Mouse (Mus musculus): ENCODE results near the gene Agpat1.

Gene Agpat1

DNA sequence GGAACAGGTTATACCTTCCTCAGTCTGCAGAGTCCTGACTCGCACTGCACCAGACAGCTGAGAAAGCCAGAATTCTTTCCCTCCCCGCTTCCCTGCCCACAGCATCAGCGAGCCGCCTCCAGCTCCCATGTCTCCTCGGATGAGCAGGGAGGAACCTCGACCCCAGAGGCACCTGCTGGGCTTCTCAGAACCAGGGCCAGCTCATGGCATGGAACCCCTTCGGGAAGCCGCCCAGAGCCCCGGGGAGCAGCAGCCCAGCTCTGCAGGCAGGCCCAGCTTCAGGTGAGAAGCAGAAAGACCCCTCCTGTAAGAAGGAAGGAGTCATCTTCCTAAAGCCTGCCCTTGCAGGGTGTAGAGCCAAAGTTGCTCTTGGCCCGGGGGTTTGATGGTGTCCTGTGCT, 48.5 kb downstream of the Agpat1 start:
- no peak for DNase-seq (ENCODE audit: low spot score in 2 of 2)

DNA sequence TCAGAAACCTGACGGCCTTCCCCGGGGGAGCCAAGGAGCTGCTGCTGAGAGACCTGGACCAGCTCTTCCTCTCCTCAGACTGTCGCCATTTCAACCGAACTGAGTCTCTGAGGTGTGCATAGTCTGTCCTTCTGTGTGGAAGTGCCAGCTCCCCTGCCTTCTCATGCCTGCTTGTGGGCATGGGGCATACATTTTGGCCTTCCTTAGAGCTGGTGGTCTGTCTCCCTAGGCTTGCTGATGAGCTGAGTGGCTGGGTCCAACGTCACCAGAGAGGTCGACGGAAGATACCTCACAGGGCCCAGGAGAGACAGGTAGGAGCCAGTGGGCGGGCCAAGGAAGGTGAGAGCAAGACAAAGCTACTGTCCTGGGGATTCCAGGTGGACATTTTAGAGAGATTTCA, 48.9 kb downstream of the Agpat1 start:
- no peak for DNase-seq (ENCODE audit: low spot score in 2 of 2)

DNA sequence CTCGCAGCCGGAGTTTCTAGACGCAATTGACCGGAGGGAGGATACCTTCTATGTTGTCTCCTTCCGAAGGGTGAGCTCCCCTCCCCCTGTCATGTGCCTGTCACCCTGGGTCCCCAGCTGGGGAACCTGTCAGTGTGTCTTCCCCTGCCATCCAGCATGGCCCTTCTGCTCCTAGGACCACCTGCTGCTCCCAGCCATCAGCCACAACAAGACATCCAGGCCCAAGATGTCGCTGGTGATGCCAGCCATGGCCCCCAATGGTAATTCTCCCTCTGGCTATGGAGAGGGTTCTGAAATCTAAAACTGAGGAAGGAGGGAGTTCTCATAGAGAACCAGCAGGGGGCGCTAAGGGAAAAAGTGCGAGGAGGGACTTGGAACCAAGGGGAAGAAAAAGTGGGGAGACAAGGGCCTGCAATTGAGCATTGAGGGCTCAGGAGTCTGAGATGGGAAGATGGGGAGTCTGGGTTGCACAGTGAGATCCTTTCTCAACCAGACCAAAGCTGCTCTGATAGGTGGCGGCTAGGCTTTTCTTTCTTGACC, 49.8 kb downstream of the Agpat1 start:
- no peak for DNase-seq (ENCODE audit: low spot score in 2 of 2)

DNA sequence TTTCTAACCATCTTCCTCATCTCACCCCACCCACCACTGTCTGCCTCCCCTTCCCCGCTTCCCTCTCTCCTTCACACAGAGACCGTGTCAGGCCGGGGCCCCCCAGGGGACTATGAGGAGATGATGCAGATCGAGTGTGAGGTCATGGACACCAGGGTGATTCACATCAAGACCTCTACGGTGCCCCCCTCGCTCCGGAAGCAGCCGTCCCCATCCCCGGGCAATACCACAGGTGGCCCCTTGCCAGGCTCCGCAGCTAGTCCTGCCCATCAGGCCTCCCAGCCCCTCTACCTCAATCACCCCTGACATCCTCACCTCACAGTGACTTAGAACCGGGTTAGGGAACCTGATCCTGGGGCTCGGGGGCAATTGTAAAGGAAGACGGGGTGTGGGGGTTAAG, 50.3 kb downstream of the Agpat1 start:
- no peak for DNase-seq (ENCODE audit: low spot score in 2 of 2)

DNA sequence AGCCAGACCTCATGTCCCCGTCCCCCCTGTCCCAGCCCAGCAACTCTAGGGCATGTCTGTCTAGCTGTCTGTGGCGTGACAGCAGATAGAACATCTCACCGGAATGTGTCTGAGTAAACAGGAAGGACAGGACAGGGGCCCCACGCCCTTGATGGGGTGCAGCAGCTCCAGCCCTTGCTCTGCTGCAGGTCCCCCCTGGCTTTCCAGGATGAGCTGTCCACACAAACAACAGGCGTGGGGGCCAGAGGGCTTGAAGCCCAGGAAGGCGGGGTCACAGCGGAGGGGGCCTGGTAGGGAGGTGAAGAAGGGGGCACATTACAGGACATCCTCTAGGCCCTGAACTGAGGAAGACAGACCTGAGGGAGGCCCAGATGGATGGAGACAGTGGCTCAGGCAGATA, 51.1 kb downstream of the Agpat1 start:
- DNase-seq (ENCODE audit: low spot score in 2 of 2) = no peak

DNA sequence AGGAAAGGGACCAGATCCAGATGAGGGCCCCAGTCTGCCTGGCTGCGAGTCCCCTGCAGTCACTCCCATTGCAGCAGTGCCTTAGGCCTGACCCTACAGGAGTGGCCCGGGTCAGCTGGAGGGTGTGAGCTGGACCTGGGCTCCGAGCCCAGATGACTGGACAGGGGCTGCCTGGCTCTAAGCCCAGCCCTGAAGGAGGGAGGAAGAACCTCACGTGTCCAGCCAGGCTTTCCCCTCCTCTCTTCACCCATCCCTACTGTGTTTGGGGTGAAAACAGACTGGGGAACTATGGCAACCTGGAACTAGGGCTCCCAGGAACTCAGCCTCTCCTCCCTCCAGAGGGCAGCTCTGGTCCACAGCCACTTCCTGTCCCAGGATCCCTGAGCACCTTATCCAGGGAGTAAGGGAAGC, 51.5 kb downstream of the Agpat1 start:
- DNase-seq (ENCODE audit: low spot score in 2 of 2) = no peak

DNA sequence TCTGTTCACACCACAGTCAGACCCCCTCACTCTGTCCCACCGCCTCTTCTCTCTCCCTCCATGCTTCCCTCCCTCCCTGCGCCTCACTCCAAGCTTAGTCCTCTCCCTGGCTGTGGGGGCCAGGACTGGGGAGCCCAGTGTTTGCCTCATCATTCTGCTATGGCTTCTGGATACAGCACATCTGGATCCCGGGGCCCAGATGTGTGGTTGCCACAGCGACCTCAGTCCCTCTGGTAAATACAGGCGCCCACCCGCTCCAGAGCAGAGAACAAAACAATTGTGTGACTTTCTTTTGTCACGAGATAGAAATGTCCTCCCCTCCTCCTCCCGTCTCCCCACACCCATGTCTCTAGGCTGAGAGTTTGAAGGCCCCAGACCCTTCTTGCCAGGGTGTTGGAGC, 52.6 kb downstream of the Agpat1 start:
- DNase-seq (ENCODE audit: low spot score in 2 of 2) = no peak

DNA sequence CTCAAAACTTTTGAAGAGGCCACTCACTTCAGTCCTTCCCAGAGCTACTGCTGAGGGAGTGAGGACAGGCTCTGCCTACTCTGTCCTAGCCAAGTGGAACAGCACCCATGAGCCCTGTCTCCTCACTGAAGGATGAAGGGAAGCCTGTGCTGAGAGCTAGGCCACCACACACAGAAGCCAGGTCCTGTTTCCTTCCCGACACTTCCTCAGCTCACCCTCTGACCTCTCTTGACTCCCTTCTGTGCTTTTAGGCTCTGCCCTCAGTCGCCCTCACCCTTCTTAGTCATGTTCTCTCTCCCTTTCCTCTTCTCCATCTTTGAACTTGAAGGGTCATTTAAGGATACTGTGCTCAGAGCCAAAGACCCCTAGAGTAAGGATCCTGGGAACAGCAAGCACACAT, 53.2 kb downstream of the Agpat1 start:
- DNase-seq (ENCODE audit: low spot score in 2 of 2) = no peak

DNA sequence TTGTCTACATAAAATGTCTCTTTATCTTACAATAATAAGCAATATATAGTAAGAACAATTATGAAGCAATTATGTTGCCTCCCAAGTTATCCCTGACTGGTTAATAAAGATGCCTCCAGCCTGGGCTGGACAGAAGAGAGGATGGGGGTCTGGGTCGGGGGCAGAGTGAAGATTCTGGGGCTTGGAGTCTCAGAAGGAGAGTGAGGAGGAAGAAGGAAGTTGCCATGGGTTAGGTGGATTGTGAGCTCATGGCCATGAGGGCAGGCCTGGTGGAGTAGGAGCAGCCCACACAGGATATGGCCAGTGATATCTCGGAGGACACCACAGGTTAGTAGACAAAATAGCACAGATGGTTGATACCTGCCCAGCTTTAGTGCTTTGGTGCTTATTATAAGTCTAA, 54.1 kb downstream of the Agpat1 start:
- no peak for DNase-seq (ENCODE audit: low spot score in 2 of 2)

DNA sequence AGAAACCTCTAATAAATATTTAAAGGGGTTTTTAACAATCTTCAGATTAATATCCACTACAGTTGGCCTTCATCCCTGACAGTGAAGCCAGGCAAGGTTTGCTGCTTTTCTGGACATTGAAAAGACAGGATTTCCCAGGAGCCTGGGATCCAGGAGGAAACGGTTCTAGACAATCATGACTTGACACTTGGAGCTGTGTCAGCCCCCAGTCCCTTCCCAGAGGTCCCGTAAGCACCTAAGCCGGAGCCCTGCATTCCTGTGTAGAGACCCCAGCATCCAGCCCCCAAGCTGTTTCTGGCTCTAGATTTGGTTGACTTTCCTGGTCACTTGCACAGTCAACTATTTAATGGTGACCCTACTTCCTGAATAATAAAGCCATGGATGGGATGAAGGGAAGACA, 54.5 kb downstream of the Agpat1 start:
- DNase-seq (ENCODE audit: low spot score in 2 of 2) = no peak

DNA sequence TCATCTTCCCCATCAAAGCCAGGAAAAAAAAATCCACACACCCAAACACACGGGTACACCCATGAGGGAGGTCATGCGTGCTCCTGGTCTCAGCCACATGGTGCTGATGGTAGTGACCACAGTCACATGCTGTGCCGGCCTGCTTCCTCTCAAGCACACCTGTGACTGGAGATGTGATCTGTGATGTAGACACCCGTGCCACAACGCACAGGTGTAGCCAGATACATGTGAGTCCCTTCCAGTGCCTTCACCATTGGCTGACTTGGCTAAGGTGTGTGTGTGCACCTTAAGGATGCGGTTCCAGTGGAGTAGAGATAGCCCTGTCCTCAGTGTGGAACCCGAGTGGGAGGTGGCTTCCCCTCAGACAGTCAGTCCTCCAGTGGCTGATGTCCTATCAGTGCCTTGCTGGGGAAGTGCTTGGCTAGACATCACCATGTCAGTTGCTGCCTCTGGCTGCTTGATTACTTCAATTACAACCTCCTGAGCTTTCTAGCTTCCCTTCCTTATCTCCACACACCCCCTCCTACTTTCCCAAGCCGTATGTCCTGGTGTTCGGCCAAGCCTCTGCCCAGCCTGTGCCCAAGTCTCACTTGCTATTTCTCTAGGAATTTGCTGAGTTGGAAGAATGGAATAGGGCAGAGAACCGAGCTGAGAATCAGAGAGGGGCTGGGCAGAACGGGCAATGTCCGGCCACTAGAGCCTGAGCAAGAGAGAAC, 55.3 kb downstream of the Agpat1 start:
- no peak for DNase-seq (ENCODE audit: low spot score in 2 of 2)

DNA sequence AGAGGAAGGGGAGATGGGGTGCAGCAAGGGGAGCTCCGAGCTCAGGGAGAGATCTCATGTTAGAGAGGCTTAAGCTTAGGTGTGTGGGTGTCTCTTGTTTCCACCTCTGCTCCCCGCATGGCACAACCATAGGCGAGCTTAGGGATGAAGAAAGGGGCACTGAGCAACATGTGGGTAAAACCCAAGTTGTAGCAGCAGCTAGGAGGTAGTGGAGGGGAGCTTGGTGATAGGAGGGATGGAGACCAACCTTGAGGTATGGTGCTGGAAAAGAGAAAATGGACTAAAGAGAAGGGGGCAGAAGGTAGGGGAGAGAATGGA, 55.8 kb downstream of the Agpat1 start:
- DNase-seq (ENCODE audit: low spot score in 2 of 2) = no peak

DNA sequence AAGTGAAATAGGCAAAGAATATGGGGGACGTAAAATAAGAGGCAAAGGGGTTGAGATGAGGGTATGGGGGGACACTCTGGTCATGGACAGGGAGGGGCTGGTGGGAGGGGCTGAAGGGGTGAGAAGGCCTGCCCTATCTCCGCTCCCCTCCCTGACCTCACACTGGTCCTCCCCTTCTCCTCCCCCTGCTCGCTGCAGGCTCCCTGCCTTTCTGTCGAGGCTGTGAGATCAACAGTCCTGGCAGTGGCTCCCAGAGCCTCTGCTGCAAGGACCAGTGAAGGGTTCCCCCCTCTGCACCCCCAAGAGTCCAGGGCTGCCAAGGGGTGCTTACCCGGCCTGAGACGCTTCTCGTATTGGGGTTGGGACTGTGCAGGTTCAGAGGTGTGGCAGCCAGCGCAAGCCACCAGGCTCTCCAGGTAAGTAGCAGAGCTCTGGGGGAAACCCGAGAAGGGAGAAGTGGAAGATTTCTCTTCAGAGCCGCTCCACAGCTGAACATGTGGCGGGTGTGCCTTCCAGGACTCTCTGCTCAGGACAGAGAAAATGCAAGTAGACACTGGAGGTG, 56.3 kb downstream of the Agpat1 start:
- no peak for DNase-seq (ENCODE audit: low spot score in 2 of 2)

DNA sequence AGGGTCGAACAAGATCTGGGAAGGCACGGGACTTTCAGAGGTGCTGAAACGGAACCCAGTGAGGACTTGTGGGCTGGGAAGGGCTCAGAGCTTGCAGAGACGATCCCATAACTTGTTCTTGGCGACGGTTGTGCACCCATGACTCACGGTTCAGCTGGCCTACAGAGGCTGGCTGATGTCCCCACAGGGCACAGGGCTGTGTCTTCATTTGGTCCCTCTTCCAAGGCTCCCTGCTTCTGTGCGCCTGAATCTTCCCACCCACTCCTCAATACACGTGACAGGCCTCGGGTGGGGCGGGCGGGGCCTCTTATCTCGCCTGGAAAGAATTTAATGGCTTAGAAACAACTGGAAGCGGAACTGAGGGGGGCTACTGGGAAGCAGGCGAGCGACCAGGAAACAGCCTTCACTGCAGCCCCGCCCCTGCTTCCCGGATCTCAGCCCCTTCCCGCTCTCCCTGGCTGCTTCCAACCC, 57.1 kb downstream of the Agpat1 start:
- DNase-seq (ENCODE audit: low spot score in 2 of 2) = no peak

DNA sequence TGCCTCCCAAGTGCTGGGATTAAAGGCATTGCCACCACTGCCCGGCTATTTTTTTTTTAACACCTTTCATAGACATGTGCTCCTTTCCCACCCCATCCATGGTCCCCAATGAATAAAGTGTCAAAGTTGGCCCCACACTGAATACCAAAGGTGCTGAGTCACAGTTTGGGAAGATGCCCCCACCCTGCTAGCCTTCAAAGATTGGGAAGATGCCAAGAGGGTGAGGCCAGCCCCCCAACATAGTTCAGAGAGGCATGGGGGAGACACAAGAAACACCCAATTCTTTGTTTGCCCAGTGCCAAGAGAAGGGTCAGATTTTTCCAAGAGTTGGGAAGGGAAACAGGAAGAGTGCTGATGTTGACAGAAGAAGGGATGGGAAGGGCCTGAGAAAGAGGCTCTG, 58.4 kb downstream of the Agpat1 start:
- DNase-seq (ENCODE audit: low spot score in 2 of 2) = no peak

DNA sequence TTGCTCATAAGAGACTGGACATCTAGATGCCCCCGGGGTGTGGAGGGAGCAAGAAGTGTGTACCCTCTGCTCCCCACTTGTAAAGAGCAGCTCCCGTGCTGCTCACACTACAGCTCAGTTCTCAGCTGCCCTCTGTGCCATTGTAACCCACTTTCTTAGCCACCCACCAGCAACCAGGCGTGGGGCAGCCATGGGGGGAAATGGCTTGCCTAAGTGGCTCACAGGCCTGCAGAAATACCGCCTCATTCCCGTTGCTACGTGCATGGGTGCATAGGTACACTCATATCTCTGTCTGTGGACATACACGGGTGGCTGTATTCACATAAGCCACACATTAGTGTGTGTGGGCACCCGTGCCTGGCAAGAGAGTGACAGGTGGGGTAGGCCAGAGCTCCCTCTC, 58.9 kb downstream of the Agpat1 start:
- DNase-seq (ENCODE audit: low spot score in 2 of 2) = no peak
